Mouse (Mus musculus) layer of hippocampus, postnatal 10 days (tissue): Measurements from ENCODE around the gene 1700001L19Rik. TPM values are rescaled to one million over a fixed set of nuclear protein-coding genes. Genes with fewer than 3 reads are reported as not detected.
"Not testable (repeated sequence)": the region's sequence is repeated elsewhere in the genome, so short reads cannot be mapped to it uniquely, and the experiment has no call there.

Experiments used
- DNase-seq, 2 experiments: peaks; one replicate each; pipeline ENCODE4 v3.0.0; 2021; ENCODE audit warnings: low spot score in 2 of 2
- long read RNA-seq: library from polyadenylated mRNA; stranded (forward); transcript quantifications from one replicate; pipeline ENCODE4 v2.0.0, GENCODE M21; 2023
- total RNA-seq, 2 experiments: library from RNA; stranded (reverse); gene quantifications; 2 replicates each; pipeline ENCODE4 v1.2.3; 2021

The 1700001L19Rik gene
- 10 to 100 TPM; 23.8 to 24.5 TPM for total RNA-seq
- long read RNA-seq, transcript 1700001L19Rik-201 (3 exons, 1,826 nt) = major isoform, 25 of 29 reads
- long read RNA-seq, partial matches to known transcripts = 2 of 29 reads
- long read RNA-seq, other reads (novel, unspliced or antisense) = 2 of 29 reads

- DNase-seq = peak in 1 of 2 experiments; percentile 32
Observed at GRCm38 (mm10) chr13:68597199-68597598, at the start of gene 1700001L19Rik. Gene 1700001L19Rik, plus strand, starts transcription at chr13:68597421.

- not testable (repeated sequence) for DNase-seq
Observed at GRCm38 (mm10) chr13:68553391-68553790, 43.8 kb upstream of the 1700001L19Rik start.

GRCm38 (mm10) chr13:68568110-68568509 lies 29.1 kb upstream of the 1700001L19Rik start:
- DNase-seq = no peak

GRCm38 (mm10) chr13:68568548-68568947 lies 28.7 kb upstream of the 1700001L19Rik start:
- DNase-seq = no peak

GRCm38 (mm10) chr13:68569589-68570336 lies 27.5 kb upstream of the 1700001L19Rik start:
- peak; percentile 72 to 78 for DNase-seq

- DNase-seq = no peak
Observed at GRCm38 (mm10) chr13:68572247-68572646, 25.0 kb upstream of the 1700001L19Rik start.

- no peak for DNase-seq
Observed at GRCm38 (mm10) chr13:68572966-68573913, 24.0 kb upstream of the 1700001L19Rik start.

GRCm38 (mm10) chr13:68574398-68574797 lies 22.8 kb upstream of the 1700001L19Rik start:
- DNase-seq = no peak

GRCm38 (mm10) chr13:68577945-68578344 lies 19.3 kb upstream of the 1700001L19Rik start:
- peak; percentile 63 to 70 for DNase-seq

- DNase-seq = no peak
Observed at GRCm38 (mm10) chr13:68581086-68581740, 16.0 kb upstream of the 1700001L19Rik start.

- peak; percentile 98 to 99 for DNase-seq
Observed at GRCm38 (mm10) chr13:68581747-68582516, 15.3 kb upstream of the 1700001L19Rik start, which contains the start of the genes Mtrr and Fastkd3. Gene Mtrr, minus strand, starts transcription at chr13:68582149. Gene Fastkd3, plus strand, starts transcription at chr13:68582234.

GRCm38 (mm10) chr13:68582517-68582780 lies 14.8 kb upstream of the 1700001L19Rik start:
- DNase-seq = no peak

GRCm38 (mm10) chr13:68583961-68584360 lies 13.3 kb upstream of the 1700001L19Rik start:
- no peak for DNase-seq

- DNase-seq = no peak
Observed at GRCm38 (mm10) chr13:68585441-68585840, 11.8 kb upstream of the 1700001L19Rik start.

- no peak for DNase-seq
Observed at GRCm38 (mm10) chr13:68588352-68588751, 8.9 kb upstream of the 1700001L19Rik start.

GRCm38 (mm10) chr13:68593797-68594196 lies 3.4 kb upstream of the 1700001L19Rik start:
- no peak for DNase-seq

GRCm38 (mm10) chr13:68597667-68598066 lies 446 bp downstream of the 1700001L19Rik start:
- DNase-seq = no peak

GRCm38 (mm10) chr13:68598953-68599352 lies 1.7 kb downstream of the 1700001L19Rik start:
- no peak for DNase-seq

- peak in 1 of 2 experiments; percentile 60 for DNase-seq
Observed at GRCm38 (mm10) chr13:68601184-68601583, 4.0 kb downstream of the 1700001L19Rik start.

- no peak for DNase-seq
Observed at GRCm38 (mm10) chr13:68603085-68603484, 5.9 kb downstream of the 1700001L19Rik start.
